Mouse (Mus musculus) lung, adult 10 weeks (tissue): ENCODE results near the gene Kcns1. TPM values are rescaled to one million over a fixed set of nuclear protein-coding genes. Genes with fewer than 3 reads are reported as not detected.

Experiments used
- polyA plus RNA-seq: library from polyadenylated mRNA; stranded (reverse); fragments of 350-450 nt; fragmentation: Illumina TruSeq; extraction: RNeasy Lipid Tissue Mini Kit (QIAGEN cat#74804); gene quantifications from one replicate; pipeline ENCODE4 v1.2.3, GENCODE M21; 2014; ENCODE audit warnings: low read depth, low replicate concordance; ENCODE audit not compliant: insufficient read depth

Kcns1 gene
- polyA plus RNA-seq: not detected

GRCm38 (mm10) chr2:164170902-164171301, at the start of gene Kcns1:
Gene Kcns1, minus strand, starts transcription at chr2:164171113.

GRCm38 (mm10) chr2:164199626-164200327, 28.9 kb upstream of the Kcns1 start, which contains the start of gene Wfdc15a:
Gene Wfdc15a, minus strand, starts transcription at chr2:164200130.

GRCm38 (mm10) chr2:164190576-164190975, 19.7 kb upstream of the Kcns1 start, which contains the start of gene Wfdc12:
Gene Wfdc12, minus strand, starts transcription at chr2:164190608.

GRCm38 (mm10) chr2:164182692-164183255, 11.9 kb upstream of the Kcns1 start, which contains the start of gene Wfdc5:
Gene Wfdc5, minus strand, starts transcription at chr2:164182742.

Other genes with a start within 250 kb of the Kcns1 start
- gene Ywhab, start 176.2 kb downstream of the Kcns1 start, polyA plus RNA-seq: 116 TPM
- gene Pabpc1l, start 145.7 kb downstream of the Kcns1 start, polyA plus RNA-seq: 0.37 TPM
- 30.1 TPM for gene Stk4, start 100.8 kb downstream of the Kcns1 start, polyA plus RNA-seq
- 22.2 TPM for gene Tomm34, start 99.9 kb downstream of the Kcns1 start, polyA plus RNA-seq
- gene Wfdc5, start 11.6 kb upstream of the Kcns1 start, polyA plus RNA-seq: not detected
- not detected for gene Wfdc12, start 19.5 kb upstream of the Kcns1 start, polyA plus RNA-seq
- gene Wfdc15a, start 29.0 kb upstream of the Kcns1 start, polyA plus RNA-seq: not detected
- not detected for gene Wfdc15b, start 50.5 kb upstream of the Kcns1 start, polyA plus RNA-seq
- not detected for gene Svs2, start 67.4 kb upstream of the Kcns1 start, polyA plus RNA-seq
- not detected for gene Svs3b, start 85.5 kb upstream of the Kcns1 start, polyA plus RNA-seq
- not detected for gene Svs4, start 107.3 kb upstream of the Kcns1 start, polyA plus RNA-seq
- gene Svs3a, start 118.2 kb upstream of the Kcns1 start, polyA plus RNA-seq: not detected
- not detected for gene Svs6, start 145.6 kb upstream of the Kcns1 start, polyA plus RNA-seq
- gene Svs5, start 161.6 kb upstream of the Kcns1 start, polyA plus RNA-seq: not detected
- 98.1 TPM for gene Slpi, start 218.0 kb upstream of the Kcns1 start, polyA plus RNA-seq
- 10.2 TPM for gene Rbpjl, start 232.0 kb upstream of the Kcns1 start, polyA plus RNA-seq
- gene Matn4, start 234.0 kb upstream of the Kcns1 start, polyA plus RNA-seq: 22.9 TPM